Mouse (Mus musculus) cerebellum, postnatal 25 days (tissue): ENCODE data around the gene Prdm1.

Experiments
- DNase-seq, 2 experiments: peaks; one replicate each; pipeline ENCODE4 v3.0.0; 2021; ENCODE audit warnings: mixed read lengths in 2 of 2

Prdm1 gene

GRCm38 (mm10) chr10:44528291-44529082, at the start of gene Prdm1:
Gene Prdm1 (minus strand): TSS chr10:44528501.
- DNase-seq, result peak in 1 of 2 experiments; percentile 10

- no peak for DNase-seq
Observed at GRCm38 (mm10) chr10:44565971-44566370, 37.7 kb upstream of the Prdm1 start.

GRCm38 (mm10) chr10:44565109-44565508, 36.8 kb upstream of the Prdm1 start:
- DNase-seq, result no peak

GRCm38 (mm10) chr10:44556845-44557244, 28.5 kb upstream of the Prdm1 start:
- no peak for DNase-seq

- no peak for DNase-seq
Observed at GRCm38 (mm10) chr10:44555317-44555716, 27.0 kb upstream of the Prdm1 start.

- DNase-seq, result no peak
Observed at GRCm38 (mm10) chr10:44553648-44554047, 25.3 kb upstream of the Prdm1 start.

GRCm38 (mm10) chr10:44539033-44539578, 10.8 kb upstream of the Prdm1 start:
- DNase-seq, result no peak

- DNase-seq, result no peak
Observed at GRCm38 (mm10) chr10:44538137-44538536, 9.8 kb upstream of the Prdm1 start.

- DNase-seq, result no peak
Observed at GRCm38 (mm10) chr10:44530067-44530360, 1.7 kb upstream of the Prdm1 start.

GRCm38 (mm10) chr10:44529218-44530066, 1.1 kb upstream of the Prdm1 start:
- peak; percentile 72 to 82 for DNase-seq

- DNase-seq, result peak in 1 of 2 experiments; percentile 9
Observed at GRCm38 (mm10) chr10:44527651-44528050, 650 bp downstream of the Prdm1 start.

- peak; percentile 29 to 38 for DNase-seq
Observed at GRCm38 (mm10) chr10:44526751-44527591, 1.3 kb downstream of the Prdm1 start.

- no peak for DNase-seq
Observed at GRCm38 (mm10) chr10:44520189-44520588, 8.1 kb downstream of the Prdm1 start.

GRCm38 (mm10) chr10:44518631-44519030, 9.7 kb downstream of the Prdm1 start:
- DNase-seq, result no peak

- no peak for DNase-seq
Observed at GRCm38 (mm10) chr10:44513108-44513507, 15.2 kb downstream of the Prdm1 start.

GRCm38 (mm10) chr10:44511029-44511428, 17.3 kb downstream of the Prdm1 start:
- DNase-seq, result no peak

GRCm38 (mm10) chr10:44508649-44509048, 19.7 kb downstream of the Prdm1 start:
- no peak for DNase-seq

GRCm38 (mm10) chr10:44507984-44508383, 20.3 kb downstream of the Prdm1 start:
- DNase-seq, result no peak

- no peak for DNase-seq
Observed at GRCm38 (mm10) chr10:44502891-44503290, 25.4 kb downstream of the Prdm1 start.

GRCm38 (mm10) chr10:44499897-44500519, 28.3 kb downstream of the Prdm1 start:
- DNase-seq, result no peak

- no peak for DNase-seq
Observed at GRCm38 (mm10) chr10:44493818-44494492, 34.3 kb downstream of the Prdm1 start.
